Mouse (Mus musculus): ENCODE results near the gene Rasl10a.

The Rasl10a gene

GRCm38 (mm10) chr11:5052200-5052854, 5.6 kb upstream of the Rasl10a start:
- no peak for DNase-seq (ENCODE audit: inconsistent age in 2 of 2, low spot score in 1 of 2)

GRCm38 (mm10) chr11:5054151-5054550, 3.8 kb upstream of the Rasl10a start:
- DNase-seq (ENCODE audit: inconsistent age in 2 of 2, low spot score in 1 of 2) = no peak

- DNase-seq (ENCODE audit: inconsistent age in 2 of 2, low spot score in 1 of 2) = peak; percentile 29 to 54
Measured at GRCm38 (mm10) chr11:5054874-5055273, 3.1 kb upstream of the Rasl10a start.

GRCm38 (mm10) chr11:5055945-5056938, 1.7 kb upstream of the Rasl10a start:
- no peak for DNase-seq (ENCODE audit: inconsistent age in 2 of 2, low spot score in 1 of 2)

- DNase-seq (ENCODE audit: inconsistent age in 2 of 2, low spot score in 1 of 2) = no peak
Measured at GRCm38 (mm10) chr11:5057064-5057463, 864 bp upstream of the Rasl10a start.

GRCm38 (mm10) chr11:5057541-5057855, 430 bp upstream of the Rasl10a start:
- peak in 1 of 2 experiments; percentile 49 for DNase-seq (ENCODE audit: inconsistent age in 2 of 2, low spot score in 1 of 2)

- no peak for DNase-seq (ENCODE audit: inconsistent age in 2 of 2, low spot score in 1 of 2)
Measured at GRCm38 (mm10) chr11:5058783-5059182, 855 bp downstream of the Rasl10a start.

GRCm38 (mm10) chr11:5059230-5059629, 1.3 kb downstream of the Rasl10a start:
- peak in 1 of 2 experiments; percentile 55 for DNase-seq (ENCODE audit: inconsistent age in 2 of 2, low spot score in 1 of 2)

- peak; percentile 43 to 72 for DNase-seq (ENCODE audit: inconsistent age in 2 of 2, low spot score in 1 of 2)
Measured at GRCm38 (mm10) chr11:5059704-5060156, 1.8 kb downstream of the Rasl10a start.

- DNase-seq (ENCODE audit: inconsistent age in 2 of 2, low spot score in 1 of 2) = peak; percentile 35 to 58
Measured at GRCm38 (mm10) chr11:5060756-5061412, 3.0 kb downstream of the Rasl10a start.

GRCm38 (mm10) chr11:5061413-5062139, 3.6 kb downstream of the Rasl10a start:
- peak; percentile 96 to 99 for DNase-seq (ENCODE audit: inconsistent age in 2 of 2, low spot score in 1 of 2)

- no peak for DNase-seq (ENCODE audit: inconsistent age in 2 of 2, low spot score in 1 of 2)
Measured at GRCm38 (mm10) chr11:5062326-5062725, 4.4 kb downstream of the Rasl10a start.

- peak; percentile 30 to 56 for DNase-seq (ENCODE audit: inconsistent age in 2 of 2, low spot score in 1 of 2)
Measured at GRCm38 (mm10) chr11:5062860-5063505, 5.1 kb downstream of the Rasl10a start.

GRCm38 (mm10) chr11:5063561-5064281, 5.8 kb downstream of the Rasl10a start:
- peak in 1 of 2 experiments; percentile 49 for DNase-seq (ENCODE audit: inconsistent age in 2 of 2, low spot score in 1 of 2)

- DNase-seq (ENCODE audit: inconsistent age in 2 of 2, low spot score in 1 of 2) = peak in 1 of 2 experiments; percentile 60
Measured at GRCm38 (mm10) chr11:5064282-5065055, 6.5 kb downstream of the Rasl10a start.

- DNase-seq (ENCODE audit: inconsistent age in 2 of 2, low spot score in 1 of 2) = peak; percentile 92 to 97
Measured at GRCm38 (mm10) chr11:5065056-5065821, 7.3 kb downstream of the Rasl10a start, which contains the start of gene Gas2l1. Gene Gas2l1 (minus strand): TSS chr11:5065327.

- peak in 1 of 2 experiments; percentile 33 for DNase-seq (ENCODE audit: inconsistent age in 2 of 2, low spot score in 1 of 2)
Measured at GRCm38 (mm10) chr11:5067063-5067462, 9.1 kb downstream of the Rasl10a start.
